Mouse (Mus musculus): Measurements from ENCODE around the gene Ccdc106. TPM values are rescaled to one million over a fixed set of nuclear protein-coding genes. Genes with fewer than 3 reads are reported as not detected.

Gene Ccdc106
- polyA plus RNA-seq, 1 experiment from 2014 or later = 21.9 TPM

- ATAC-seq (ENCODE audit: insufficient read depth, low FRiP score) = no peak
- no peaks in the 10 kb centered on the region for H3K27me3 ChIP-seq (ENCODE audit: control insufficient read depth, insufficient read depth, low read length)
- no peak overlapping the region for H3K4me2 ChIP-seq (ENCODE audit: low read depth, low read length)
- no peaks in the 10 kb centered on the region for H3K9me3 ChIP-seq (replicated peaks; ENCODE audit: control insufficient read depth, low read length)
- no peak overlapping the region for H3K4me3 ChIP-seq (replicated peaks; ENCODE audit: low read length)
- H3K36me3 ChIP-seq (ENCODE audit: control insufficient read depth, insufficient read depth, low read length) = no peaks in the 10 kb centered on the region; the same call in 1 of the 2 replicates
- H3K9ac ChIP-seq (ENCODE audit: low read length) = no peak overlapping the region
- H3K27ac ChIP-seq (ENCODE audit: low read length) = no peak overlapping the region
- H3K4me1 ChIP-seq (ENCODE audit: control insufficient read depth, insufficient read depth, low read length) = no peaks in the 10 kb centered on the region
- WGBS = 93% methylated on average over 15 of the region's 15 CpGs
Measured at GRCm38 (mm10) chr7:5089853-5090252, 69.5 kb downstream of the Ccdc106 start.

DNA sequence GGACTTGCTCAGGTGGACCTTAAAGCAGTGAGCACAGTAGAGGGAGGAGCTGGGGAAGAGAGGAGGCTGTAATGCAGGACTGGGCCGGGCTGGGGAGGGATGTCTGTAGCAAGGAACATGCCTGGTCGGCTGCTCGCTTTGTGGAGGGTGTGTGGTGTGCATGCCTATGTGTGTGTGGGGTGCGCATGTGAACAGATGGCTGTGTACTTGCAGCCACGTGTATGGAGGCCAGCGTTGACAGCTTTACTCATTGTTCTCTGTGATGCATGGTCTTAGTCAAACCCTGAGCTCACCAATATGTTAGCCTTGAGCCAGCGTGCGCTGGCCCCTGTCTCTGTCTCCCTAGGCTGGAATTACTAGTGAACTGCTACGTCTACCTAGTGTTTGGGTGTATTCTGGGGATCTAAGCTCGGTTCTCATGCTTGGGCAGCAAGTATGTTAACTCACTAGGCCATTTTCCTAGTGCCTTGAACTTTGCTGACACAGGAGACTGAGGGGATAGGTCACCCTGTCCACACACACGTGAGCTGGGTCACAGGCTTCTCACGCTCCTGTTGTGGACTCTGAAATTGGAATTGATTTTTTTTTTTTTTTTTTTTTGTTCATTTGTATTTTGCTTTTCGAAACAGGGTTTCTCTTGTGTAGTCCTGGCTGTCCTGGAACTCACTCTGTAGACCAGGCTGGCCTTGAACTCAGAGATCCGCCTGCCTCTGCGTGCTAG, 70.8 kb downstream of the Ccdc106 start:
- H3K36me3 ChIP-seq (ENCODE audit: control insufficient read depth, insufficient read depth, low read length) = peaks cover 10% of the 10 kb centered on the region
- H3K4me3 ChIP-seq (replicated peaks; ENCODE audit: low read length) = no peak overlapping the region
- H3K27ac ChIP-seq (ENCODE audit: low read length) = no peak overlapping the region
- H3K4me1 ChIP-seq (ENCODE audit: control insufficient read depth, insufficient read depth, low read length) = no peaks in the 10 kb centered on the region
- H3K27me3 ChIP-seq (ENCODE audit: control insufficient read depth, insufficient read depth, low read length) = no peaks in the 10 kb centered on the region
- H3K4me2 ChIP-seq (ENCODE audit: low read depth, low read length) = no peak overlapping the region
- no peaks in the 10 kb centered on the region for H3K9me3 ChIP-seq (replicated peaks; ENCODE audit: control insufficient read depth, low read length)
- no peak overlapping the region for H3K9ac ChIP-seq (ENCODE audit: low read length)
- WGBS = 88% methylated on average over 15 of the region's 15 CpGs
- no peak for ATAC-seq (ENCODE audit: insufficient read depth, low FRiP score)

DNA sequence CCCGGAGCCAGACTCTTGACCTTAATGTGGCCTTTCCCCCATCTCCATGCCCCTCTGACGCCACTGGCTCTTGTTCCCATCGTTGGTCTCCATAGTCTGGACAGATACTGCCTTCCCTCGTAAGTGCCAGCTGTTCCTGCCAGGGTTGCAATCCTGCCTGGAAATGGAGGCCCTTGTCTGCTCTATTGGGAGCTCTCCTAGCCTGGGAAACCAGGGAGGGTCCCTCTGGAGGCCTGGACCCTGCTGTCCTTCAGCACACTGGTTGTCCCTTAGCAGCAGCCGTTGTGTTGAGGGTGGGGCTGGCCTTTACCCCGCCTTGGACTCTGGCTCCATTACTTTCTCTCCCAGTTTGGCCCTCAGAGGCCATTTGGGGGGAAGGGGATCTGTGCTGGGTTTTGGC, 72.0 kb downstream of the Ccdc106 start:
- H3K4me2 ChIP-seq (ENCODE audit: low read depth, low read length) = no peak overlapping the region
- no peaks in the 10 kb centered on the region for H3K4me1 ChIP-seq (ENCODE audit: control insufficient read depth, insufficient read depth, low read length)
- H3K36me3 ChIP-seq (ENCODE audit: control insufficient read depth, insufficient read depth, low read length) = peaks cover 11% of the 10 kb centered on the region
- H3K9me3 ChIP-seq (replicated peaks; ENCODE audit: control insufficient read depth, low read length) = no peaks in the 10 kb centered on the region
- WGBS = 78% methylated on average over 6 of the region's 6 CpGs
- H3K9ac ChIP-seq (ENCODE audit: low read length) = no peak overlapping the region
- H3K27me3 ChIP-seq (ENCODE audit: control insufficient read depth, insufficient read depth, low read length) = no peaks in the 10 kb centered on the region
- ATAC-seq (ENCODE audit: insufficient read depth, low FRiP score) = no peak
- no peak overlapping the region for H3K4me3 ChIP-seq (replicated peaks; ENCODE audit: low read length)
- no peak overlapping the region for H3K27ac ChIP-seq (ENCODE audit: low read length)

GRCm38 (mm10) chr7:5092831-5093510, 72.6 kb downstream of the Ccdc106 start:
- no peak overlapping the region for H3K27ac ChIP-seq (ENCODE audit: low read length)
- H3K4me2 ChIP-seq (ENCODE audit: low read depth, low read length) = no peak overlapping the region
- no peaks in the 10 kb centered on the region for H3K27me3 ChIP-seq (ENCODE audit: control insufficient read depth, insufficient read depth, low read length)
- H3K9me3 ChIP-seq (replicated peaks; ENCODE audit: control insufficient read depth, low read length) = no peaks in the 10 kb centered on the region
- 82% methylated on average over 21 of the region's 21 CpGs for WGBS
- ATAC-seq (ENCODE audit: insufficient read depth, low FRiP score) = no peak; the same call in 1 of the 2 replicates
- H3K36me3 ChIP-seq (ENCODE audit: control insufficient read depth, insufficient read depth, low read length) = peaks cover 17% of the 10 kb centered on the region
- no peak overlapping the region for H3K4me3 ChIP-seq (replicated peaks; ENCODE audit: low read length)
- no peaks in the 10 kb centered on the region for H3K4me1 ChIP-seq (ENCODE audit: control insufficient read depth, insufficient read depth, low read length)
- no peak overlapping the region for H3K9ac ChIP-seq (ENCODE audit: low read length)

GRCm38 (mm10) chr7:5098769-5099168, 78.4 kb downstream of the Ccdc106 start:
- H3K4me1 ChIP-seq (ENCODE audit: control insufficient read depth, insufficient read depth, low read length) = no peaks in the 10 kb centered on the region
- no peak overlapping the region for H3K9ac ChIP-seq (ENCODE audit: low read length)
- H3K36me3 ChIP-seq (ENCODE audit: control insufficient read depth, insufficient read depth, low read length) = peaks cover 25% of the 10 kb centered on the region
- H3K9me3 ChIP-seq (replicated peaks; ENCODE audit: control insufficient read depth, low read length) = no peaks in the 10 kb centered on the region
- H3K4me3 ChIP-seq (replicated peaks; ENCODE audit: low read length) = no peak overlapping the region
- no peak overlapping the region for H3K4me2 ChIP-seq (ENCODE audit: low read depth, low read length)
- no peak for ATAC-seq (ENCODE audit: insufficient read depth, low FRiP score)
- 87% methylated on average over 5 of the region's 5 CpGs for WGBS
- H3K27ac ChIP-seq (ENCODE audit: low read length) = no peak overlapping the region
- no peaks in the 10 kb centered on the region for H3K27me3 ChIP-seq (ENCODE audit: control insufficient read depth, insufficient read depth, low read length)

DNA sequence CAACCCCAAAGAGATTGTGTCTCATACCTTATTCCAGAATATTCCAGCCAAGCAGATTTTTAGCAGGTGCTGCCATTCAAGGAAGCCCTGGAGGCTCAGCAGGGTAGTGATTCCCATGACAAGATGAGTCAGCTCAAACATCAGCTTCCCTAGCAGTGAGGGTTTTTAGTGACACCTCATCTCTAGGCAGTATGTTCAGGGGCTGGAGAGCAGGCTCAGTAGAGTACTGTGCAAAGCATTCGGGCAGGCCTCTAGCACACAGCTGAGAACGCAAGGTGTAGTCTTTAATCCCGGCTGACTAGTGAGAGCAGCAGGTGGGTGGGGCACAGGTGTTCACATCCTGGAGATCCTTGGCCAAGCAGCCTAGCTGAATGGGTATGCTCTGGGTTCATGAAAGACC, 79.4 kb downstream of the Ccdc106 start:
- no peak overlapping the region for H3K27ac ChIP-seq (ENCODE audit: low read length)
- H3K4me3 ChIP-seq (replicated peaks; ENCODE audit: low read length) = no peak overlapping the region
- H3K9me3 ChIP-seq (replicated peaks; ENCODE audit: control insufficient read depth, low read length) = no peaks in the 10 kb centered on the region
- H3K4me1 ChIP-seq (ENCODE audit: control insufficient read depth, insufficient read depth, low read length) = no peaks in the 10 kb centered on the region
- H3K4me2 ChIP-seq (ENCODE audit: low read depth, low read length) = no peak overlapping the region
- WGBS = 73% methylated on average over 3 of the region's 3 CpGs
- ATAC-seq (ENCODE audit: insufficient read depth, low FRiP score) = no peak
- no peak overlapping the region for H3K9ac ChIP-seq (ENCODE audit: low read length)
- H3K27me3 ChIP-seq (ENCODE audit: control insufficient read depth, insufficient read depth, low read length) = no peaks in the 10 kb centered on the region
- H3K36me3 ChIP-seq (ENCODE audit: control insufficient read depth, insufficient read depth, low read length) = peaks cover 25% of the 10 kb centered on the region

GRCm38 (mm10) chr7:5101066-5101663, 80.8 kb downstream of the Ccdc106 start:
- Histone ChIP-seq H3K4me1 (ENCODE audit: control insufficient read depth, insufficient read depth, low read length) (no peaks in the 10 kb centered on the region), H3K36me3 (ENCODE audit: control insufficient read depth, insufficient read depth, low read length) (peaks cover 15% of the 10 kb centered on the region), H3K4me3 (replicated peaks; ENCODE audit: low read length) (no peak overlapping the region), H3K4me2 (ENCODE audit: low read depth, low read length) (no peak overlapping the region), H3K9ac (ENCODE audit: low read length) (no peak overlapping the region), H3K27ac (ENCODE audit: low read length) (no peak overlapping the region), H3K27me3 (ENCODE audit: control insufficient read depth, insufficient read depth, low read length) (no peaks in the 10 kb centered on the region), H3K9me3 (replicated peaks; ENCODE audit: control insufficient read depth, low read length) (no peaks in the 10 kb centered on the region)
- WGBS = 80% methylated on average over 10 of the region's 10 CpGs
- no peak for ATAC-seq (ENCODE audit: insufficient read depth, low FRiP score)

DNA sequence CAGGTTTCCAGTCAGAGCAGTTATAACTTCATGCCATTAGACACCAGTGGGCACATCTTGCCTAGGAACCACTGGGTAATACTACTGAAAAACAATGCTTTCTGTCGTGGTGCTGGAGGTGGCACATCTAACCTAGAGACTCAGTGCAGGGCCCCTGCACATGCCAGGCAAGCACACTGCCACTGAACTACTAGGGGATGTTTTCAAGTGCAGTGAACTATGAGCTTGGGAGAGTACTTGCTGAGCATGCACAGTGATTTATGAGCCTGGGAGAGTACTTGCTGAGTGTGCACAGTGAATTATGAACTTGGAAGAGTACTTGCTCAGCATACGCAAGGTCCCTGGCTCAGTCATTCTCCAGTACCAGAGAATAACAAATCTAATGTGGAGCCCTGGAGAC, 82.2 kb downstream of the Ccdc106 start:
- H3K4me2 ChIP-seq (ENCODE audit: low read depth, low read length) = no peak overlapping the region
- H3K4me3 ChIP-seq (replicated peaks; ENCODE audit: low read length) = no peak overlapping the region
- H3K9me3 ChIP-seq (replicated peaks; ENCODE audit: control insufficient read depth, low read length) = no peaks in the 10 kb centered on the region
- no peaks in the 10 kb centered on the region for H3K27me3 ChIP-seq (ENCODE audit: control insufficient read depth, insufficient read depth, low read length)
- no peak overlapping the region for H3K9ac ChIP-seq (ENCODE audit: low read length)
- H3K4me1 ChIP-seq (ENCODE audit: control insufficient read depth, insufficient read depth, low read length) = no peaks in the 10 kb centered on the region
- 91% methylated on average over 2 of the region's 2 CpGs for WGBS
- no peak overlapping the region for H3K27ac ChIP-seq (ENCODE audit: low read length)
- H3K36me3 ChIP-seq (ENCODE audit: control insufficient read depth, insufficient read depth, low read length) = peaks cover 12% of the 10 kb centered on the region
- no peak for ATAC-seq (ENCODE audit: insufficient read depth, low FRiP score)

GRCm38 (mm10) chr7:5108272-5108671, 87.9 kb downstream of the Ccdc106 start:
- ATAC-seq (ENCODE audit: insufficient read depth, low FRiP score) = no peak
- no peaks in the 10 kb centered on the region for H3K4me1 ChIP-seq (ENCODE audit: control insufficient read depth, insufficient read depth, low read length)
- 78% methylated on average over 4 of the region's 4 CpGs for WGBS

More at GRCm38 (mm10) chr7:5108272-5108671, 87.9 kb downstream of the Ccdc106 start:
- Histone ChIP-seq H3K4me3 (replicated peaks; ENCODE audit: low read length) (no peak overlapping the region), H3K9me3 (replicated peaks; ENCODE audit: control insufficient read depth, low read length) (no peaks in the 10 kb centered on the region), H3K4me2 (ENCODE audit: low read depth, low read length) (no peak overlapping the region), H3K27me3 (ENCODE audit: control insufficient read depth, insufficient read depth, low read length) (no peaks in the 10 kb centered on the region), H3K27ac (ENCODE audit: low read length) (no peak overlapping the region), H3K36me3 (ENCODE audit: control insufficient read depth, insufficient read depth, low read length) (no peaks in the 10 kb centered on the region), H3K9ac (ENCODE audit: low read length) (no peak overlapping the region)

Data from stomach, embryonic 16.5 days (tissue).